Comparison of ENCODE assay signal across 8 mouse cellular contexts in genomic region chr13:28959458-28959978, GRCm38 (mm10). TPM values are rescaled to one million over a fixed set of nuclear protein-coding genes. Genes with fewer than 3 reads are reported as not detected.
A peak's percentile ranks its signal among the peaks of the same experiment; 100 is the strongest.
DNase-seq lines count a peak whose midpoint lies in the region; ATAC-seq lines count a peak whose summit lies in the region.

No protein-coding gene starts in this region.

- peak overlapping the region; percentile 55 for H3K4me3 ChIP-seq in hindbrain, embryonic 13.5 days

- H3K4me1 ChIP-seq in hindbrain, embryonic 13.5 days (replicated peaks): peaks cover 23% of the 10 kb centered on the region

- H3K27me3 ChIP-seq in hindbrain, embryonic 13.5 days: no peaks in the 10 kb centered on the region

- ATAC-seq in hindbrain, embryonic 13.5 days (ENCODE audit: low FRiP score): peak; percentile 74

- H3K9ac ChIP-seq in hindbrain, embryonic 13.5 days: peak overlapping the region; percentile 86

- no peaks in the 10 kb centered on the region for H3K9me3 ChIP-seq in hindbrain, embryonic 13.5 days

- no peaks in the 10 kb centered on the region for H3K36me3 ChIP-seq in hindbrain, embryonic 13.5 days

- peak overlapping the region; percentile 93 for H3K4me2 ChIP-seq in hindbrain, embryonic 13.5 days

- DNase-seq in WW6 (ENCODE audit: low read depth, low spot score): peak; percentile 48
- peak; percentile 84 to 88 for DNase-seq in cerebellum, postnatal 36 days
- DNase-seq in frontal cortex, postnatal 36 days (ENCODE audit: low spot score in 2 of 2): peak; percentile 81 to 82
- peak; percentile 82 to 84 for DNase-seq in layer of hippocampus, postnatal 36 days
- DNase-seq in lung, postnatal 14 days: peak; percentile 88
- DNase-seq in ovary, postnatal 36 days (ENCODE audit: low spot score): peak; percentile 89
- peak; percentile 97 to 98 for DNase-seq in thymus, postnatal 10 days (ENCODE audit: low spot score in 2 of 2)

- H3K27ac ChIP-seq in hindbrain, embryonic 13.5 days: peak overlapping the region; percentile 98

- WGBS in hindbrain, embryonic 13.5 days: 1% methylated on average over 31 of the region's 31 CpGs

RNA-seq across cellular contexts. Expression of gene Sox4, which starts 6.0 kb away (rescaled TPM):
- 173 and 192 TPM in 2 replicates for polyA plus RNA-seq in hindbrain, embryonic 13.5 days (2015; fragmentation: Nextera tagmentation; extraction: Ambion mirVana)
- total RNA-seq in layer of hippocampus, postnatal 36 days (2021): 10 to 100 TPM; 23.7 to 25.0 TPM

Comparison
In these comparisons a context has a peak if more than half of its experiments do, and no peak if none do; other contexts are left out.
1. Peak in every context shown above with its lines: DNase-seq, ATAC-seq, H3K4me3 ChIP-seq and H3K27ac ChIP-seq.